Mouse (Mus musculus) heart, embryonic 15.5 days (tissue): ENCODE data around the gene Ripor2. TPM values are rescaled to one million over a fixed set of nuclear protein-coding genes. Genes with fewer than 3 reads are reported as not detected.

Experiments used
- ATAC-seq: fragments of 200-750 bp; cut with Nextera tagmentation; replicated peaks from 2 replicates; pipeline ENCODE4 v1.8.0; 2017; ENCODE audit warnings: low read depth, moderate TSS enrichment; ENCODE audit not compliant: insufficient number of reproducible peaks, insufficient read depth, low FRiP score
- H3K27ac ChIP-seq: fragments of 300-500 bp; sonication (generic); 2 replicates; pipeline ENCODE4 v1.5.1; 2015; ENCODE audit warnings: mild to moderate bottlenecking, inconsistent platforms
- H3K27me3 ChIP-seq: fragments of 300-500 bp; sonication (generic); 2 replicates; pipeline ENCODE4 v1.6.1; 2015; ENCODE audit warnings: inconsistent platforms
- H3K36me3 ChIP-seq: fragments of 300-500 bp; sonication (generic); 2 replicates; pipeline ENCODE4 v1.6.1; 2015; ENCODE audit warnings: mild to moderate bottlenecking, inconsistent platforms
- H3K4me1 ChIP-seq: fragments of 300-500 bp; sonication (generic); replicated peaks from 2 replicates; pipeline ENCODE4 v1.6.1; 2015; ENCODE audit warnings: inconsistent platforms
- H3K4me2 ChIP-seq: fragments of 300-500 bp; sonication (generic); 2 replicates; pipeline ENCODE4 v1.6.1; 2015; ENCODE audit warnings: inconsistent platforms, mild to moderate bottlenecking, moderate library complexity
- H3K4me3 ChIP-seq: fragments of 300-500 bp; sonication (generic); 2 replicates; pipeline ENCODE4 v1.5.1; 2015; ENCODE audit warnings: mild to moderate bottlenecking, inconsistent platforms
- H3K9ac ChIP-seq: fragments of 300-500 bp; sonication (generic); 2 replicates; pipeline ENCODE4 v1.6.1; 2015; ENCODE audit warnings: mild to moderate bottlenecking, inconsistent platforms
- H3K9me3 ChIP-seq: fragments of 300-500 bp; sonication (generic); replicated peaks from 2 replicates; pipeline ENCODE4 v1.6.1; 2016; ENCODE audit warnings: inconsistent platforms
- WGBS: fragments of 180-500 bp; shearing (Covaris S2); methylation state at CpG from one replicate; pipeline ENCODE4 v1.1.7; 2015; ENCODE audit warnings: mixed read lengths; 5-methylcytosine and 5-hydroxymethylcytosine counted together
- polyA plus RNA-seq: library from polyadenylated mRNA; unstranded; fragments of >200 nt; fragmentation: Nextera tagmentation; extraction: Ambion mirVana; gene quantifications from 2 replicates; pipeline ENCODE4 v1.2.1, GENCODE M21; 2015

Ripor2 gene
- polyA plus RNA-seq, 1 experiment from 2014 or later = 14.5 TPM

DNA sequence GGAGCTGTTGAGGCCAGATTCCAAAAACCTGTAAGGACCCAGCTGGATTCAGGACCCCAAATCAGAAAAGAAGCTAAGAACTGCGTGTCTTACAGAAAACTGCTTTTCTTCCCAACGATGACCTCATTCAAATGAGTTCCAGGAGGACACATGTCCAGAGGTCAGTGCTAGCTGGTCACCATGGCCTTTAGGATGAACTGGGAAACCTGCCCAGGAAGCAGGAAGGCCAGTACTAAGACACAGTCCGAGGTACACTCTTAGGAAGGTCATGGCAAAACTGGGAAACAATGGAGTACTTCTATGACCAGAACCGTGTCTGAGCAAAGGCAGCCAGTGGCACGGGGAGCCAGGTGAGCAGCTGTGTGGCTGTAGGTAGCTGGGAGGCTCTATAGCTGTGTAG is 103.9 kb downstream of the Ripor2 start:
- Histone ChIP-seq H3K27me3 (no peaks in the 10 kb centered on the region), H3K4me2 (no peak overlapping the region), H3K9me3 (no peaks in the 10 kb centered on the region), H3K4me3 (no peak overlapping the region), H3K27ac (no peak overlapping the region), H3K4me1 (peaks cover 7% of the 10 kb centered on the region), H3K36me3 (peaks cover 8% of the 10 kb centered on the region; the same call in 1 of the 2 replicates), H3K9ac (no peak overlapping the region)
- WGBS = 66% methylated on average over 5 of the region's 5 CpGs
- no peak for ATAC-seq

DNA sequence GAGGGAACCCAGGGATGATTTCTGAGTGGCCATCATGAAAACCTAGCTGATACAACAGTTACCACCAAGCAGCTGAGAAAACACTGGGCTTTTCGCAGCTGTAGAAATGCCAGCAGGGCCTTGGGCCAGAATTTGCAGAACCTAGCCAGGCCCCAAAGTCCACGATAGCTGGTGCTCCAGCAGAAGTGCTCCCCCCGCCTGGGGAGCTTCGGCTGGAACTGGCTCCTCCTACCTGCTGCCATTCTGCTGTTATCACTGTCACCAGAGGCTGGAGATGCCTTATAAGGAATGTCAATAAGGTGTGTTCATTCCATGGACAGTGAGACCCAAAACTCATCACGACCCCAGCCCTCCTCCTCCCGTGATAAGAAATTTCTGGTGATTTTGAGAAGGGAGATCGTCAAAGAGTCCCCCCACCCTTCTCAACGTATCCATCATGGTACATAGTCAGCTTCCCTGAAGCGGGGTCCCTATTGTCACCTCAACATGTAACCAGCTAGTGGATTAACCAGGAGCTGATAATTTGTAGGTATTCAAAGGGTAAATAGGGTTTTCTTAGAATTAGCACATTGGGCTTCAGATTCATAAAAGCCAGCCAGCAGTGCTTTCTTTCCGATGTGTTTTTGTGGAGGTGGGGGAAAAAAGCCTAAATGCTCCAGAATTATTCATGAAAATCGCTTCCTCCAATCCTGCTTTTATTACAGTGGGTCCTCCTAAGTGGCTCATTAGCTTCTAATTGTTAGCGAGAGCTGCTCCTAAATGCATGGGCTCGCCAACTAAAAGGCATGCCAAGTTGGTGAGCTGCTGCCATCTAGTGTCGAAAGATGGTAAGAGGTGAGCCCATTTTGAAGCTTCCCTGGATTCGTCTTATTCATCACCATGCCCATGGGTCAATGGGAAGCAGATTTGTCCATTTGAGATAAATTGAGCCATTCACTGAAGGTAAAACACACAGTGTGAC is 105.0 kb downstream of the Ripor2 start:
- Histone ChIP-seq H3K27me3 (no peaks in the 10 kb centered on the region), H3K4me2 (no peak overlapping the region), H3K36me3 (peaks cover 2% of the 10 kb centered on the region; the same call in 1 of the 2 replicates), H3K9ac (no peak overlapping the region), H3K9me3 (no peaks in the 10 kb centered on the region), H3K27ac (no peak overlapping the region), H3K4me3 (no peak overlapping the region), H3K4me1 (peaks cover 7% of the 10 kb centered on the region)
- 29% methylated on average over 15 of the region's 15 CpGs for WGBS
- ATAC-seq = 0 out of 2 replicates have a peak, but pooled peaks have one; percentile 31

DNA sequence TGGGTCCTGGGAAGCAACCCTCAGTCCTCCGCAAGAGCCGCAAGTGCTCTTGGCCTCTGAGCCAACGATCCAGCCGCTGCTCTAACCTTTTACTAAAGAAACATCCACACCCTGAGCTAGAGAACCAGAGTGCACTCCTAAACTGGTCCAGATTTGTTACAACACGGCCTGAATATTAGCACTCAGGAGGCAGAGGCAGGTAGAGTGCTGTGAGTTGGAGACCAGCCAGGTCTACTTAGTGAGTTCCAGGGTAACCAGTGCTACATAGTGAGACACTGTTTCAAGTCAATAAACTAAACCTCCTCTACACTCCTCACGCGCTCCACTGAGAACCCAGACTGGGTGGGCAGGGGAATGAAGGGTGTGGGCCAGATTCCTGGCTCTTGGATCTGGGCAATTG is 111.3 kb downstream of the Ripor2 start:
- no peaks in the 10 kb centered on the region for H3K4me1 ChIP-seq
- no peak overlapping the region for H3K9ac ChIP-seq
- peaks cover 31% of the 10 kb centered on the region; the same call in 1 of the 2 replicates for H3K36me3 ChIP-seq
- 87% methylated on average over 7 of the region's 7 CpGs for WGBS
- no peaks in the 10 kb centered on the region for H3K27me3 ChIP-seq
- ATAC-seq = no peak
- H3K27ac ChIP-seq = no peak overlapping the region
- no peaks in the 10 kb centered on the region for H3K9me3 ChIP-seq
- no peak overlapping the region for H3K4me3 ChIP-seq
- H3K4me2 ChIP-seq = no peak overlapping the region

- Histone ChIP-seq H3K4me3 (no peak overlapping the region), H3K4me1 (no peaks in the 10 kb centered on the region), H3K9ac (no peak overlapping the region), H3K9me3 (no peaks in the 10 kb centered on the region), H3K36me3 (peaks cover 42% of the 10 kb centered on the region; the same call in 1 of the 2 replicates), H3K4me2 (no peak overlapping the region), H3K27me3 (no peaks in the 10 kb centered on the region), H3K27ac (no peak overlapping the region)
- no peak for ATAC-seq
- WGBS = 81% methylated on average over 4 of the region's 4 CpGs
Measured at GRCm38 (mm10) chr13:24698746-24699145, 116.8 kb downstream of the Ripor2 start.

- Histone ChIP-seq H3K27me3 (no peaks in the 10 kb centered on the region), H3K4me2 (no peak overlapping the region)
Measured at GRCm38 (mm10) chr13:24702128-24702527, 120.1 kb downstream of the Ripor2 start.

DNA sequence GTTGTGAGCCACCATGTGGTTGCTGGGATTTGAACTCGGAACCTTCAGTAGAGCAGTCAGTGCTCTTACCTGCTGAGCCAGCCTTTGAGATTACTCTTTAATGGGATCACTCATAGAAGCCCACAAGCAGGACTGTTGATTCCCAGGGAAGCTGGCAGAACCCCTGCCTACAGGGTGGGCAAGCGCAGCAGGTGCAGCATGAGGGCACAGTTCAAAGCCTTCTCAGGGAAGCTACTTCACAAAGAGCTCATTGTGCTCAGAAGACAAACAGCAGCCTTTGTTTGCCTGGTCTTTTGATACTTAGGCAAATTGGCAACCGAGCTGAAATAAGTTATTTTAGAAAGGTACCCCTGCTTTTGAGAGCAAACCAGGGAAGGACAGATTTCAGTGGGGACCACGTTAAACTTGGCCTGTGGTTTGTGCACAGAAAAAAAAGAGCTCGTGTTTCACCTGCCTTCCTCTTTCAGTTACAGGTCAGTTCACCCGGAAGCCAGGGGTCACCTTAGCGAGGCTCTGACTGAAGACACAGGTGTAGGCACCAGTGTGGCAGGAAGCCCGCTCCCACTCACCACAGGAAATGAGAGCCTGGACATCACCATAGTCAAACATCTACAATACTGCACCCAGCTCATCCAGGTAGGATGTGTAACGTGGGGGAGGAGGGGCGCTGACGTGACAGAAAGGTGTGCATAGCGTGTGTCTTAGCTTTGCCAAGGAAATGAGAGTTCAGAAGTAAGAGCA is 127.8 kb downstream of the Ripor2 start:
- Histone ChIP-seq H3K36me3 (no peaks in the 10 kb centered on the region), H3K4me2 (no peak overlapping the region), H3K4me3 (no peak overlapping the region), H3K9me3 (no peaks in the 10 kb centered on the region), H3K4me1 (peaks cover 28% of the 10 kb centered on the region), H3K9ac (no peak overlapping the region), H3K27me3 (no peaks in the 10 kb centered on the region), H3K27ac (no peak overlapping the region)
- WGBS = 82% methylated on average over 12 of the region's 12 CpGs
- ATAC-seq = no peak

More at GRCm38 (mm10) chr13:24702128-24702527, 120.1 kb downstream of the Ripor2 start:
- no peak overlapping the region for H3K27ac ChIP-seq
- H3K36me3 ChIP-seq = peaks cover 21% of the 10 kb centered on the region; the same call in 1 of the 2 replicates
- ATAC-seq = no peak
- no peaks in the 10 kb centered on the region for H3K4me1 ChIP-seq
- H3K9me3 ChIP-seq = no peaks in the 10 kb centered on the region
- 66% methylated on average over 5 of the region's 5 CpGs for WGBS
- no peak overlapping the region for H3K4me3 ChIP-seq
- no peak overlapping the region for H3K9ac ChIP-seq

DNA sequence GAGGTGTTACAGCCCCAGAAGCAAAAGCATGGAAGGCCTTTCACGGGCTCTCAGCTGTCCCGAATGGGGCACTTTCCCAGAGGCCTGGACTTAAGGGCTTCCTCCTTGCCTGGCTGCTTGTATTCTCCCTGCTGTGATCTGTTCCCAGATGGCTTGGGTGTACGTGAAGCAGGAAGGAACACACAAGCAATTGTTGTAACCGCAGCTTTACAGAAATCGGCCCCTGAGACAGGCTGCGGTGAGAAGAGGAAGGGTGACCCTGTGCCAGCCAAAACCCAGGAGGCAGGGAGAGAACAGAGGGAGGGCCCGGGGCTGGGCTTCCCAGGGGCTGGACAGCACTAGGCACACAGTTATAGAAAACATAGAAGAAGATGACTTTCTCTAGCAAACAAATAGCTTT is 129.0 kb downstream of the Ripor2 start:
- Histone ChIP-seq H3K9ac (no peak overlapping the region), H3K4me1 (peaks cover 28% of the 10 kb centered on the region), H3K27me3 (no peaks in the 10 kb centered on the region), H3K4me3 (no peak overlapping the region), H3K4me2 (no peak overlapping the region), H3K27ac (peak overlapping the region; percentile 43), H3K9me3 (no peaks in the 10 kb centered on the region), H3K36me3 (no peaks in the 10 kb centered on the region; the same call in 1 of the 2 replicates)
- WGBS = 57% methylated on average over 7 of the region's 7 CpGs
- ATAC-seq = no peak

DNA sequence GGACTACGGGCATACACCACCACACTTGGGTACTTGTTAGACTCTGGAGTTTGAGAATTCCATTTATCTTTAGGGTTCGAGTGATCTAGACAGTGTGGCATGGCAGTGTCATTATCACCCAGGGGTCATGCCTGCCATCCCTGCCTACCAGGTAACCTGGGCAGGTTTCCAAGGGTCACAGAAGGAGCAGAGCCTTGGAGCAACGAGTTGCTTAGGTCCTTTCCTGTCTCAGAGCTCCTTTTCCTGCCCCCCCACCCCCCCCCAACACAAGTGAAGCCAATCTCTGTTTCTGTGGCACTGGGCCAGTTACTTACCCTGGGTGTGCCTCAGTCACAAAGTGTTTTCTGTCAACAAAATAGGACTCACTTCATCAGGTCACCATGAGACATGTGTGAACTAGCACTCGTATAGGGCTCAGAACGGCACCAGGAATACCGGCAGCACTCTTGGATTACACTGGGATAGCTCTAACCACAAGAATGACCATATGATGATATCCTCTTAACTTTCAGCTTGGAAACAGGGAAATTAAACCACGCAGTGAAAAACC is 130.7 kb downstream of the Ripor2 start:
- H3K9me3 ChIP-seq = no peaks in the 10 kb centered on the region
- no peak overlapping the region for H3K9ac ChIP-seq
- peak overlapping the region; percentile 41 for H3K27ac ChIP-seq
- 41% methylated on average over 7 of the region's 7 CpGs for WGBS
- peaks cover 7% of the 10 kb centered on the region; the same call in 1 of the 2 replicates for H3K36me3 ChIP-seq
- H3K27me3 ChIP-seq = no peaks in the 10 kb centered on the region
- no peak overlapping the region for H3K4me3 ChIP-seq
- peaks cover 28% of the 10 kb centered on the region for H3K4me1 ChIP-seq
- H3K4me2 ChIP-seq = no peak overlapping the region
- ATAC-seq = peak; percentile 54; the same call in 1 of the 2 replicates

GRCm38 (mm10) chr13:24713434-24714000 is 131.5 kb downstream of the Ripor2 start:
- H3K4me3 ChIP-seq = no peak overlapping the region
- 12% methylated on average over 16 of the region's 16 CpGs for WGBS
- ATAC-seq = peak; percentile 47; the same call in 1 of the 2 replicates

DNA sequence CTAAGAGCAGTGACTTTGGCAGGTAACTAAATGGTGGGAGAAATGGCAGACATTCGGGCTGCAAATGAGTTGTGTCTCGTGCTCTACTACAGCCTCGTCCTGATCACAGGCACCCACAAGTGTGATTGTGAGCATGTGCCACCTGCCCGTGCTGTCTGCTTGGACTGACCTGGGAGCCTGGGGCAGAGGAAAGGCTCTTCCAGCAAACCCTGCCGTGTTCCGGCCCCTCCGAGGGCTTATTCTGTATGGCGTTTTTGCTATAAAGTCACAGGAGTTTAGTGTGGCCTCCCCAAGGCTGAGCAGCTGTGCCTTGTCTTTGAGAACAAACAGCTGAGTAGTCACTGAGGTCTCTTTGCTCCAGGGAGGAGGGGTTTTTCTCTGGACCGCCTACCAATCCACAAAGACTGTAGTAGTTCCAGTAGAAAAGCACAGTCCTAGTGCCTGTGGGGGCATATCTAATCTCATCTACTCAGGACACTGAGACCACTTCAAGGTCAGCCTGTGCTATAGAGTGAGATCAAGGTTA is 132.4 kb downstream of the Ripor2 start:
- peaks cover 28% of the 10 kb centered on the region for H3K4me1 ChIP-seq
- no peak overlapping the region for H3K4me2 ChIP-seq
- H3K9ac ChIP-seq = no peak overlapping the region
- no peaks in the 10 kb centered on the region for H3K27me3 ChIP-seq
- no peak overlapping the region for H3K27ac ChIP-seq
- H3K9me3 ChIP-seq = no peaks in the 10 kb centered on the region
- no peak overlapping the region for H3K4me3 ChIP-seq
- 75% methylated on average over 9 of the region's 9 CpGs for WGBS
- no peak for ATAC-seq
- H3K36me3 ChIP-seq = peaks cover 20% of the 10 kb centered on the region; the same call in 1 of the 2 replicates

More at GRCm38 (mm10) chr13:24713434-24714000, 131.5 kb downstream of the Ripor2 start:
- H3K9me3 ChIP-seq = no peaks in the 10 kb centered on the region
- no peaks in the 10 kb centered on the region for H3K27me3 ChIP-seq
- H3K9ac ChIP-seq = no peak overlapping the region
- peak overlapping the region; percentile 36 for H3K4me2 ChIP-seq
- H3K4me1 ChIP-seq = peaks cover 28% of the 10 kb centered on the region
- peak overlapping the region; percentile 41; the same call in 1 of the 2 replicates for H3K27ac ChIP-seq
- peaks cover 13% of the 10 kb centered on the region; the same call in 1 of the 2 replicates for H3K36me3 ChIP-seq
